26 mouse cellular contexts compared by ENCODE assay signal in the genomic region with DNA sequence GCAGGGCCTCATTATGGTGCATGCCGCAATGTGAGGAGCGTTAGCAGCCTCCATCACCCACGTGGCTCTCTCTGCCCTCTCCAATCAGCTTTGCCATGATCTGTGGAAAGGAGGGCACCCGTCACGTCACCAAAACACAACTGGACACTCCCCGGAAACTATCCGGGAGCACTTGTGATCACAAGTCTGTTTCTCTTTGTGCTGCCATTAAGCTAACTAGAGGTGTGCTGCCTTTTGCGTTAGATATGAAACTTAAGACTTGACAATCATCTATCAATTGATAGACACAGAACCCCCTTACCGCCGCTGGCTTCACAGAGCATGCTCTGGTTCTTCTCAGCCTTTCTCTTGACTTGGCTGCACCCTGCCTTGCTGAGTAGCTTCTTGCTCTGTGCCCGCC. TPM values are rescaled to one million over a fixed set of nuclear protein-coding genes. Genes with fewer than 3 reads are reported as not detected.
A peak's percentile ranks its signal among the peaks of the same experiment; 100 is the strongest.
DNase-seq lines count a peak whose midpoint lies in the region; ATAC-seq and TF ChIP-seq lines count a peak whose summit lies in the region.
"Had no signal": no experiment of that assay in that cellular context is flagged by ENCODE, and none has a peak within 500 bp of the region (broad histone marks: within the 10 kb centered on the region; RNA-seq: fewer than 3 reads in every experiment).

No protein-coding gene starts in this region.

- H3K4me2 ChIP-seq in kidney, postnatal 0 days (ENCODE audit: low read length) = 0 out of 2 replicates have a peak overlapping the region, but pooled peaks have one; percentile 7
- H3K4me2 ChIP-seq: embryonic facial prominence, embryonic 13.5 days; forebrain, embryonic 12.5 days; forebrain, embryonic 15.5 days; heart, embryonic 13.5 days; hindbrain, embryonic 12.5 days had no signal

- 55% methylated on average over 11 of the region's 11 CpGs for WGBS in kidney, postnatal 0 days

- TF ChIP-seq CTCF in kidney, postnatal 0 days (IDR thresholded peaks at IDR 0.05; ENCODE audit: low read depth) = no peak

- H3K9me3 ChIP-seq in kidney, postnatal 0 days (replicated peaks; ENCODE audit: low read length) = no peaks in the 10 kb centered on the region
- peaks cover 83% of the 10 kb centered on the region for H3K9me3 ChIP-seq in megakaryocyte, embryonic 14.5 days
- H3K9me3 ChIP-seq: embryonic facial prominence, embryonic 10.5 days; embryonic facial prominence, embryonic 13.5 days; forebrain, embryonic 12.5 days; forebrain, embryonic 15.5 days; heart, embryonic 10.5 days; hindbrain, embryonic 12.5 days had no signal

- ATAC-seq in kidney, postnatal 0 days (replicated peaks; ENCODE audit: low FRiP score, low read depth) = no peak
- no peak for ATAC-seq in megakaryocyte, adult 5-6 weeks (ENCODE audit: poor library complexity, severe bottlenecking)
- ATAC-seq: activated CD4-positive, CD25-positive, alpha-beta regulatory T cell, adult 4 months; forebrain, embryonic 15.5 days had no signal

- no peak overlapping the region for H3K27ac ChIP-seq in kidney, postnatal 0 days
- H3K27ac ChIP-seq: embryonic facial prominence, embryonic 10.5 days; embryonic facial prominence, embryonic 13.5 days; forebrain, embryonic 12.5 days; forebrain, embryonic 15.5 days; heart, adult 2 months; heart, embryonic 10.5 days; heart, embryonic 13.5 days; hindbrain, embryonic 12.5 days had no signal

- no peaks in the 10 kb centered on the region for H3K27me3 ChIP-seq in kidney, postnatal 0 days (ENCODE audit: insufficient read depth, low read length)
- H3K27me3 ChIP-seq in megakaryocyte, embryonic 14.5 days (replicated peaks) = no peaks in the 10 kb centered on the region
- H3K27me3 ChIP-seq: embryonic facial prominence, embryonic 13.5 days; forebrain, embryonic 12.5 days; forebrain, embryonic 15.5 days; heart, embryonic 13.5 days; hindbrain, embryonic 12.5 days had no signal

- H3K9ac ChIP-seq in kidney, postnatal 0 days (ENCODE audit: low read depth, low read length) = no peak overlapping the region
- H3K9ac ChIP-seq: embryonic facial prominence, embryonic 13.5 days; forebrain, embryonic 12.5 days; forebrain, embryonic 15.5 days; heart, embryonic 13.5 days; hindbrain, embryonic 12.5 days had no signal

- DNase-seq in heart, adult 11 months = peak; percentile 53
- no peak for DNase-seq in heart, postnatal 10 days
- no peak for DNase-seq in kidney, postnatal 0 days (ENCODE audit: low spot score)
- no peak for DNase-seq in kidney, adult 8-10 months
- peak; percentile 13 for DNase-seq in retina, postnatal 1 day
- no peak for DNase-seq in retina, embryonic 14.5 days (ENCODE audit: low spot score)
- DNase-seq: adrenal gland, adult 8-10 months; adrenal gland, postnatal 25 days; cerebellum, adult 11-12 months; cerebellum, adult 8-10 months; cerebellum, postnatal 36 days; embryo, embryonic 11 days; gastrocnemius, postnatal 25 days; heart, adult 2 months had no signal

- H3K4me3 ChIP-seq in kidney, postnatal 0 days (replicated peaks; ENCODE audit: low read depth, low read length) = no peak overlapping the region
- H3K4me3 ChIP-seq in megakaryocyte, embryonic 14.5 days (replicated peaks) = peak overlapping the region; percentile 74
- H3K4me3 ChIP-seq: embryonic facial prominence, embryonic 10.5 days; embryonic facial prominence, embryonic 13.5 days; erythroblast, embryonic 14.5 days; forebrain, embryonic 12.5 days; forebrain, embryonic 15.5 days; heart, adult 2 months; heart, embryonic 10.5 days; heart, embryonic 13.5 days; hindbrain, embryonic 12.5 days had no signal

- no peaks in the 10 kb centered on the region; the same call in 1 of the 2 replicates for H3K4me1 ChIP-seq in kidney, postnatal 0 days (replicated peaks; ENCODE audit: insufficient read depth, low read length)
- H3K4me1 ChIP-seq in megakaryocyte, embryonic 14.5 days = no peaks in the 10 kb centered on the region
- H3K4me1 ChIP-seq: forebrain, embryonic 15.5 days; hindbrain, embryonic 12.5 days had no signal

- no peaks in the 10 kb centered on the region for H3K36me3 ChIP-seq in kidney, postnatal 0 days (ENCODE audit: insufficient read depth, low read length)
- no peaks in the 10 kb centered on the region for H3K36me3 ChIP-seq in megakaryocyte, embryonic 14.5 days (replicated peaks; ENCODE audit: low read length)
- H3K36me3 ChIP-seq: embryonic facial prominence, embryonic 10.5 days; embryonic facial prominence, embryonic 13.5 days; forebrain, embryonic 12.5 days; forebrain, embryonic 15.5 days; heart, embryonic 10.5 days; heart, embryonic 13.5 days; hindbrain, embryonic 12.5 days had no signal

- intact Hi-C loops in heart, postnatal 10 days (cut with DNase I) = no loop called here

RNA-seq across cellular contexts. Expression of gene Dok5, which starts 6.9 kb away (rescaled TPM):
- under 1 TPM in 1 of 2 experiments, not detected in 1; 0.34 TPM for total RNA-seq in heart, postnatal 10 days (2021)
- 0.45 and 0.66 TPM in 2 replicates for polyA plus RNA-seq in kidney, postnatal 0 days (2015; fragmentation: Nextera tagmentation; extraction: Ambion mirVana)
- polyA plus RNA-seq in megakaryocyte, embryonic 14.5 days (2012; ENCODE audit: insufficient read depth, low replicate concordance) = not detected in 2 replicates
- total RNA-seq in megakaryocyte, adult 5-6 weeks (2015) = not detected in 2 replicates
- total RNA-seq in megakaryocyte, adult 5-6 weeks (2017) = not detected in 2 replicates
- total RNA-seq: hematopoietic stem cell, adult 5-6 weeks had no signal
- polyA plus RNA-seq: activated CD4-positive, CD25-positive, alpha-beta regulatory T cell, adult 4 months; erythroblast, embryonic 14.5 days had no signal

Comparison
In these comparisons a context has a peak if more than half of its experiments do, and no peak if none do; other contexts are left out.
1. DNase-seq: peak in heart, adult 11 months (single experiment) and retina, postnatal 1 day (single experiment); none in heart, postnatal 10 days (0 of 2), kidney, postnatal 0 days (single experiment), kidney, adult 8-10 months (0 of 2) and retina, embryonic 14.5 days (single experiment).